Mouse (Mus musculus) left cerebral cortex, postnatal 4 days (tissue): ENCODE results near the gene Ccdc30. TPM values are rescaled to one million over a fixed set of nuclear protein-coding genes. Genes with fewer than 3 reads are reported as not detected.
A peak's percentile ranks its signal among the peaks of the same experiment; 100 is the strongest.

Source experiments
- DNase-seq: peaks from one replicate; pipeline ENCODE4 v3.0.0-alpha.2; 2022
- intact Hi-C: fragments of 180-260 bp; cut with DNase I; formaldehyde crosslinking; loops from one replicate; pipeline ENCODE4 v1.15.1; 2025
- total RNA-seq, 2 experiments: library from RNA; stranded (reverse); gene quantifications; 2 replicates each; pipeline ENCODE4 v1.2.3; 2021

Ccdc30 gene
- total RNA-seq, result 10 to 100 TPM; 20.5 to 21.3 TPM

DNA sequence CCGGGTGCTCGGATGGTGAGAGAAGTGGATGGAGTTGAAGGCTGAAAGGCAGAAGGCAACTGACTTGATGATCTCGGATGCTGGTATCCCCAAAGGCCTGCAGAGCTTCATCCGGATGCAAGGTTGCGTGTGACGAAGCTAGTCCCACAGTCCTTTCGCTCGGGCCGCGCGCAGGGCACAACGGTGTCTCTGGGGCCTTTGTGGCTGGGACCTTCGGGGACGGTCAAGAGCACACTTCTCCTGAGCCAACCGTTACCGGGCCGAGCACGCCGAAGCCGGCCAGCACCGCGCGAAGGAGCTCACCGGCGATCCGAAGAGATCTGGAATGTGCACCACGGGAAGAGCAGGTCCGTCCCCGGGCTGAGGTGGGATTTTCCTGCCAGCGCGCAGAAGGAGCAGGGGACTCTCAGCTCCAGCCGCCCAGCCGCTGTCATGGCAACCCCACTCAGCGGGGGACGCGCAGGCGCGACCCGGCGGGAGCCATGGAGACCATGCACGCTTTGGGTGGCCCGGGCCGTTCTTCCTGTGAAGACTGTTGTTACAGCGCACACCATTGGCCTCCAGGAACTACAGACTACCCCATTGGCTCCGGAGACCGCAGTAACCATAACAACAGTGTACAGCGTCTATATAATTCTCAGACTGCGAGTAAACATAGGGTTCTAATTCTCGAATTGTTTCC lies at the start of gene Ccdc30:
TSS of gene Ccdc30 (minus strand) at position 450 of the 682 bp plus-strand sequence.
- peak; percentile 96 for DNase-seq
- intact Hi-C loops, result no loop called here

DNA sequence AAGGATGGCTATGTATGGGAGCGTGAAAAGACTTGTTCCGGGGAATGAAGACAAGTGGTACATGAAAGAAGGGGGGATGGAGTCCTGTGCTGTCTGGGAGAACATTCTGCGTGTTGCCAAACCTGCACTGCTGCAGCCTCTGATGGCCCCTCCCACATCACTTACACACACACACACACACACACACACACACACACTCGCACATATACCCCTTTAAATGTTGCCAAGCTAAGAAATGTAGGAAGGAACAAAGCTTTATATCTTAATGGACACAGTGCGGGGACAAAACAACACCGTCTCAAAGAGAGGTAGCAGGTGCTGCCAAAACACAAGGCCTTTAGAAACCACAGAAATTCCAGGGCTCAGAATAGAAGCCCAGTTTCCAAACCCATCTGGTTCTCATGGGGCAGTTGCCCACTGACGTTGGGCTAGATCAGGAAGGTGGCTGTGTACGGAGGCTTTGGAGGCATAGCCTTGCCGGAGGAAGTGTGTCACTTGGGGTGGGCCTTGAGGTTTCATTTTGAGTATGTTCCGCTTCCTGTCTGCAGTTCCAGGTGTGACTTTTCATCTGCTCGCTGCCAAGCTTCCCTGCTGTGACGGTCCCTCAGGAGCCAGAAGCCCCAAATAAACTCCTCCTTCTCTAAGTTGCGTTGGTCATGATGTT lies 48.6 kb upstream of the Ccdc30 start:
- no peak for DNase-seq
- intact Hi-C loops, result no loop called here

DNA sequence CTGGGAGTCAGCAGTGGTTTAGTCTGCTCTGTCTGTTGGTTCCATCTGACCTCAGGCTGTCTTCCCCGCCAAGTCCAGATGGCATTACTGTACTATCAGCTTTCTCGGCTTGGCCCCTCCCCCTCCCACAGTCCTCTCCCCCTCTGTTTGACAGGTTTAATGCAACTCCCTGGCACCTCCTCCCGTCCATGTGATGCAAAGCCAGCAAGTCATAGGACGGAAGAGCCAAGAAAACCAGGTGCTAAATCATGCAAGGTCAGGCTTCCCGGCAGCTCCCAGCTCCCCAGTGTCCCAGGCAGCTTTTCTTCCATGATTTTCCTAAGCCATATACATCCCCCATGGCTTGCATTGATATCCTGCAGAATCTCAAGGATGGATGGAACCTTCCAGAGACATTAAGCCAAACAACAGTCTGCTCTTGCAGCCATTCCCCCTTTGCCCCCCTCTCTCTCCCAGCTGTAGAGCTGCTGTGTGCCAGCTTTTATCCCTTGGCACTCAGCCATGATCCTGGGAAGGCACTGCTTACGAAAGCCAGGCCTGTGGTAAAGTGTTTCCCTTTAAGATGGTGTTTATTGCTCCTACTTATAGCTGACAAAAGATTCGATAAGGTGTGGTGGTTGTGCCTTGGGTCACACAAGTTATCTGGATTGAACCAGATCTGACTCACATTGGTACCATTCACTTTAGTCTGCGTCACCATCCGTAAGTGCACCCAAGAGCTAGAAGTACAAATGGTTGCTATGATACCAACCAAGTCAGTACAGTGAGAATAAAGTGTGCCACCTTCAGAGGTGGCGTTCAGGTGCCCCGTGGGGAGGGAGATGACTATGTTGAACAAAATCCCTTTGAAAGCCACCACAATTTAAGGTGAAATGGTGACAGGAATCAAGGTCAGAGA lies 47.8 kb upstream of the Ccdc30 start:
- intact Hi-C loops, result no loop called here
- DNase-seq, result peak; percentile 96

DNA sequence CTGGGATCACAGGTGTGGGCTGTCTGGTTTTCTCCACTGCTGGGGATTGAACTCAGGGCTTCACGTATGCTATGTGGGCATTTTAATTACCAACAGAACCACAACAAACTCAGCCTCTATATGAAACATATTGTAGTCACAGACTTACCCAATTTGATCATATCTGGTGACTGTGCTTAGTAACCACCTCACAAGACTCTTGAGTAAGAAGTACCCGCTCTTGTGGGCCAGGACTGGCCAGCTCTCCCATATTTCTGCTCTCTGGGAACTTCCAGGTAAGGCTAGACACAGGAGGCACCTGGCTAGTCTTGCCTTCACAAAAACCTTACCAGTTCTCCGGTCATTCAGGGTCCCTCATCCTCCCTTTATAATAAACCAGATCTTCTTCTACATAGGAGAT lies 47.1 kb upstream of the Ccdc30 start:
- intact Hi-C loops, result no loop called here
- DNase-seq, result no peak

DNA sequence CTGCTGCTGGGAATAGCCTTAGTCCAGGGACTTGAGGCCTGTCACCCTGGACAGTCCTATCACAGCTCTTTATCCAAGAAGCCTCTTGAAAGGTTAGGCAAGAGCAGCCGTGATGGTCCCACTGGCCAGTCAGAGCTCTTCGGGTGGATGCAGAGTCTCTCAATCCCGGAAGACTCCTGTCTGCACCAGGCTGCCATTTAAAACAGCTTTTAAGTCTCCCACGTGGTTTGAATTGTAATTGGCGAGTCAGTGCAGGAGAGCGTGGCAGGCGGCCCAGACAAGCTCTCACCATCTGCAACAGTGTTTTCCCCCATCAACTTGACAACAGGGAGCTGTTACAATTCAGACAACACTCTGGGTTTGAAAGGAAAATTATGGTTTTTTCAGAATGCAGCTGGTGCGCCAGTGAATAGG lies 45.4 kb upstream of the Ccdc30 start:
- intact Hi-C loops, result no loop called here
- peak; percentile 82 for DNase-seq

DNA sequence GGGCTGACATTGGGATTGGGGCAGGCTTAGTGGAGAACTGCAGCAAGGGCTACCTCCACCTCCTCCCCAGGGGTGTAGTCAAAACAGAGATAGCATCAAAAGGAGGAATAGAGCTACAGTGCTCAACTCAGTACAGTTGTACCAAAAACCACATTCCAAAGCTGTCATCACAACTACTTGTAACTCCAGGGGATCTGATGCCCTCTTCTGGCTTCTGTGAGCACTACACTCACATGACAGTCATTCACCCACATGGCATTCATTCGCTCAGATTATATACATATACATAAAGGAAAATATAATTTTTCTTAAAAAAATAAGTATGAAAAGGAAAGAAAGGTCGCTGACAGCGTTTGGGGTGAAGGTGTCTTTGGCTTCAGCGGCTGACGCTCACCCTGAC lies 45.0 kb upstream of the Ccdc30 start:
- peak; percentile 57 for DNase-seq
- intact Hi-C loops, result no loop called here

DNA sequence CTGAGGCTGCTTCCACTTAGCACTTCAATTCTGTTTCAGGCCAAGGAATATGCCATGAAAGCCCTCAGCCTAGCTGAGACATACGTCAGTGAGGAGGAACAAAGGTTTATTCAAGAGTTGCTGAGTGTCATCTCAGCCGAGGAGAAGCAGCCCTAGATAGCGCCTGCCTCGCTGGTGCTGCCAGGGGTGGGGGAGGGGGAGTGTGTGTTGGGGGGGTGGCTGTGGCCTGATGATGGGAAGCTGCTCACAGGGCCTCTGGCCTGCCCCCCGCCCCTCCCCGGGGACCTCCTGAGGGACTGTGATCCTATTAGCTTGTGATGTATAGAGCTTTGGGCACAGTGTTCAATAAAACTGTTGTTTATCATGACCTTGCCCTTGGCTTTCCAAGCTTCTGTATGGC lies 38.2 kb upstream of the Ccdc30 start:
- peak; percentile 21 for DNase-seq
- intact Hi-C loops, result no loop called here

DNA sequence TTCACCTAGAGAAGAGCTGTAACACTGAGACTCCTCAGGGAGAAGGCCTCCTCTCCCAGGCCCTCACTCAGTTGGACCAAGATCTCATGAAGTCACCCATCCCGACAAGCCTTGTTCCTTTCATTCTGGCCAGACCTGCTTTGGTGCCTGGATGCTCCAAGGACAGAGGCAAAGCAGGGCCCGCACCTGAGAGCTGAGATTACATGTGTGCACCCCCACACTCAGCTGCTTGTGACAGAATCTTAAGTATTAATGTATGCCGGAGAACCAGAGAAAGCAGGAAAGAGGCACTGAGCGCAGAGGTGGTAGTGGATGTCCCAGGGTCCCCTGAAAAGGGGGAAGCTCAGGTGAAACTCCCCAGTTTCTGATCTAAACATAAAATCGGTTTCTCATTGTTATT lies 37.8 kb upstream of the Ccdc30 start:
- intact Hi-C loops, result no loop called here
- no peak for DNase-seq

DNA sequence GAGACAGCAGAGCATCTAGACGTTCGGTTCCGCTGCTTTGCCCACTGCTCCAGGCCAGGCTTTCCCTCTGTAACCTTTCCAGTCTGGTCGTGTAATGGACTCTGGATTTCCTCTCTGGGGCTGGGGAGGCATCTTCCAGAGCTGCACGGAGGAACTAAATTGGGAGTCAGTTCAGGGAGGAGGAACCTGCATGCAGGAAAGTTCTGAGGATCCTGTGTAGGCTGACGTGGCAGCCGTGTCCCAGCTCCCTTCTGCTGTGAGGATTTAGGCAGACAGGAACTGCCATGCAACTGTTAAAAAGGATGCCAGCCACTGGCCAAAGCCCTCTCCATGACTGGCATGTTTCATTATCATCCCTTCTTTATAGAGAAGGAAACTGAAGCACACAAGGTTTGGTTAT lies 35.1 kb upstream of the Ccdc30 start:
- intact Hi-C loops, result no loop called here
- DNase-seq, result no peak

DNA sequence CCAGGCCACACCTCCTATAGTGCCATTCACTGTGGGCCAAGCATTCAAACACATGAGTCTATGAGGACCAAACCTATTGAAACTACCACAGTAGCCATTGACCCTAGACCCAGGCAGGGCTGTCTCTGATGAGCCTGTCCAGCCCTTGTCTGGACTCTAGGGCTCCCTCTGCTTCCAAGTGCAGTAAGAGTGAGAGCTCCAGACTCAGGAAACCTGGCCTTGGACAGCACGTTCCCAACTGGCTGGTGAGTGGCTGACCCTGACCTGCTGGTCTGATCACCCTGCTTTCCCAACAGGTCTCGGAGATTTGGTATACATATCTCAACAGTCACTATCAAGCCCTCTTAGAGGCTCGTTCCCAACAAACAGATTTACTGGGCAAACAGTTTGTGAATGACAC lies 32.5 kb upstream of the Ccdc30 start:
- intact Hi-C loops, result no loop called here
- no peak for DNase-seq

DNA sequence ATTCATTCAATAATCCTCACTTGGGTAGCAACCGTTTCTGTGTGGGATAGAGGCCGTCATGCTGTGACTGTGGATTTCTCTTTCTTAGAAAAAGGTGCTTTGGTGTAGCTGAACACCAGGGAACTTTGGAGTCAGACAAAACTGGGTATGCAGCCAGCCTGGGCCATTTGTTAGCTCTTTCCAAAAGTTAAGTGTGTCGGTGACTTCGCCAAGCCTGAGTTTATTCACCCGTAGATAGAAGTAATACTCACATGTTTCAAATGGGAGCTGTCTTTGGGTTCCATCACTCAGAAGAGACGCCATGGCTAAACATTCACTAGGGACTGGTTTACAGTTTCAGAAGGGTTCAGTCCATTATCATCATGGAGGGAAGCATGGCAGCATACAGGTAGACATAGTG lies 31.9 kb upstream of the Ccdc30 start:
- DNase-seq, result no peak
- intact Hi-C loops, result no loop called here

DNA sequence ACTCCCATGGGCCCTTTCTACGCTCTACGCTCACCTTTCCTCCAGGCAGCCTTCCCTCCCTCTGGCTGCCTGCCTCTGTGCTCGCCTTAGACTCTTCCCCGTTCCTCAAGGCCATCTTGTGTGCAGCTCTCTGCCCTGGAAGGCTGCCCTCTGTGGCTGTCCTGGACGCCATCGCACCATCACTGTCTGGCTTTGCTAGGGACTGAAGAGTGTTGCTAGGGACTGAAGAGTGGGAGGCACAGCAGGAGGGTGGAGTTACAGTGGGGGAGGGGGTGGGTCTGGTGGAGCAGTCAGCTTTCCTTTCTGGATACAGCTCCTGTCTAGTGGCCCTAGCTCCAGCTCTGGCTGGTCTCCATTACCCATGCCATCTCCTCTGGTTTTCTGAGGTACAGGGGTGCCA lies 27.2 kb upstream of the Ccdc30 start:
- DNase-seq, result no peak
- intact Hi-C loops, result no loop called here

DNA sequence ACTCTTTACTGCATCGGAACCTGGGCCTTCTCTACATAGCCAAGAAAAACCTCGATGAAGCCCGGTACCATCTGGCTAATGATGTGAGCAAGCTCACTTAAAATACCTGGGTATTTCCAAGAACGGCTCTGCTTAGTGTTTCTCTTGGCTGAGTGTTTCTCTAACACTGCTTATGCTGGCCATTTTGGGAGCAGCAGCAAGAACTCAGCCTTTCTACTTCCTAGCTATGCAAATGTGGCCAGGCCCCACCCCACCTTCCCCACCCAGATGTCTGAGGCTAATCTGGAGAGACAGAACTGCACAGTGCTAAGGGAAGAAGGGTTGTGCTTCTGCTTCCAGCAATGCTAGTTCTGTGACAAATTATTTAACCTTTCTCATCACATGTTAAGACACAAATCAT lies 26.5 kb upstream of the Ccdc30 start:
- no peak for DNase-seq
- intact Hi-C loops, result no loop called here

DNA sequence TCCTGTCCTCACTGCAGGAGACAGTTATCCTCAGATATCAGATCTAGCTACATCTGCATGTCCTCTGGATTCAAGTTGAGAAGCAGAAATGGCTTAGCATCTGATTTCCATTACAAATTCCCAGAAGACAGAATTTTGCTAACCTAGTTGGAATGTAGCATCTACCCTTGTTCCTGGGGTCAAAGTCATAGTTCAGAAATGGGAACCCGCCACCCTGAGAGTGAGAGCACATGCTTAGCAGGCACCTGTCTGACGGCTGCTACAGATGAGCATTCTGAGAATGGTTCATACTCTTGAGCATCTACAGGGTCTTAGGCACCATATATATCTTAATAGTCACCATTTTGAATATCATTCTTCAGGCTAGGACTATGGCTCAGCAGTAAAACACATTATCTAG lies 22.6 kb upstream of the Ccdc30 start:
- intact Hi-C loops, result no loop called here
- DNase-seq, result no peak

DNA sequence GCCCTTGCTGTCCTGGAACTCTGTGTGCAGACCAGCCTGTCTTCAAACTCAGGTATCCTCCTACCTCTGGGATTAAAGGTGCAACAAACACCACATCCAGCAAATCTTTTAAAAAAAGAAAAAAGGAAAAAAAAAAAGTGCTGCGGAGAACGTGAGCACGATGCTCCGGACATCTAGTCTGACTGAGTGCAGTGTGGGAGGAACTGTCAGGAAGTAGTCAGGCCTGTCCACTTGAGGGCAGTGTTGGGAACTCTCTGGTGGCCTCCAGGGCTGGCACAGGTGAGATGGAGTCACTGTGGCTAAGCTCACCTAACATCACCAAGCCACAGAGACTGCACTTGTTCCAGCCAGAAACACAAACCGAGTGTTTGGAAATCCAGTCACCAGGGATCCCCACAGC lies 15.4 kb upstream of the Ccdc30 start:
- DNase-seq, result peak; percentile 44
- intact Hi-C loops, result no loop called here

DNA sequence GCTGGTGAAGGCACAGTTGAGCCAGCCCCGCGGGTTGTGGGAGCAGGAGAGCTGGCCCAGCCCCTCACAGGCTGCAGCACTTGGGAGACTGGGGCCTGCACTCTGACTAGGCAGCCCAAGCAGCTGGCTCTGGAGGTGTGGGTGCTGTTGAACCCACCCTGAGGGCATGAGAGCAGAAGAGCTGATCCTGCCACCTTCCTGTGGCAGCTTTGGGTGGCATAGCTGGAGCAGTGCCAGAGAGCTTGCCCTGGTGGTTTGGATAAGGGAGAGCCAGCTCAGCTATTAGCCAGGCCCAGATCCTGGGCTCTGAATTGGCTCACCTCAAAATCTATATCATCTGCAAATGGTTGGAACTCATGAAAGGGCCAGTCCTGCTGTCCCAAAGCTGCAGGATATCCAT lies 12.4 kb upstream of the Ccdc30 start:
- no peak for DNase-seq
- intact Hi-C loops, result no loop called here

DNA sequence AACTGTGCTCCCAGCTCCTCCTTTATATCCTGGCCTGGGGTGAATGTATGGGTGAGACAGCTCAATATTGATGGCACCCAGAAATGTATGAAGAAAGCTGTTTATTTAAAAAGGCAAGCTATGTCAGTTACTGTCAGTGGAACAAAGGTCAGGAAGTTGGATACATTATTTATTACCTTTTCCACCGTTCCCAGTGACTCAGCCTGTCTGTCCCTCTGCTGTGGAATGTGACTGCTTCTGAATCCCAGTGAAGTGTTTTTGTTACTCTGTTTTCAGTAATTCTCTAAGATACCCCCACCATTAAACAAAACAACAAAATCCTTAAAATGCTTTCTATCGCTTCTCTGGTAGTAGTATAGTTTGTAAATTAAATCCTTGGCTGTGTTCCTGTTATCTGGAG lies 10.3 kb upstream of the Ccdc30 start:
- intact Hi-C loops, result no loop called here
- DNase-seq, result no peak

DNA sequence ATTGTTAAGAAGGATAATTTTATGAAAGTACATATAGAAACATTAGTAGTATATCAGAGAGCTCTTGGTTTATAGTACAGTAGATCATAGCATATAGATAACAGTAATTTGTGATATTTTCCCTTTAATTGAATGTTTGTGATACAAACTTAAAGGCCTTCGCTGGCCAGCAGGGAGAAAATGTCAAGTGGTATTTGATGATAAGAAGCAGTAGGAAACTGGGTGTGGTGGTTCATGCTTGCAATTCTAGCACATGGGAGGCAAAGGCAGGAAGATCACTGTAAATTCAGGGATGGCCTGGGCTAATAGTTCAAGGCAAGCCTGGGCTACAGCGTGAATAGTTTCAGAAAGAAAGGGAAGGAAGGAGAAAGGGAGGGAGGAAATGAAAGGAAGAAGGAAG lies 9.8 kb upstream of the Ccdc30 start:
- DNase-seq, result no peak
- intact Hi-C loops, result no loop called here

DNA sequence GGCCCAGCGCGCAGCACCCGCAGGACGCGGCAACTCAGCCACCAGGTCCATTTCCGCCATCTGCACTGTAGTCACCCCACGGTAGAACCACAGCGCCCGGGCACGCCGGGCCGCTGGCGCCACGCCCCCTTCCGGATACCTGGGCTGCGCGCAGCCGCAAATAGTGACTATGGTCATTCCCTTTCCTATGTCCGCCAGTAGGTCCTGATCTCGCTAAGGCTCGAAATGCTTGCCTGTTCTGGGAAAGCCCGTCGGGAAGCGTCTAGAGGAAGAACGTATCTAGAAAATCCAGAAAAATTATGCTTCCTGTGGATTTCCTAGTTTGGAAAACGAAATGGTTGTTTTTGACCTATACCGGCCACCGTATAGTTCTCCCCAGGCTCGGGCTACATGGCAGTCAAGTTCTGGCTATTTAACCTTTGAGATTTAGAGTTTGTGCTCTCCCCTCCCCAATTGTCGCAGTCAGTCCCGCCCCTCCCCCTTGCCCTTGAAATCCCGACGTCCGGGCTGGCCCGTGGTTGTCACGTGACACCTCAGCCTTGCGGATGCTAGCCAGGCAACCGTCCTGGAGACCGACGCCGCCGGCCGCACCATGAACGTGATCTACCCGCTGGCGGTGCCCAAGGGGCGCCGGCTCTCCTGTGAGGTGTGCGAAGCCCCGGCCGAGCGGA lies 7.1 kb upstream of the Ccdc30 start, which contains the start of the genes Ppcs and Zmynd12:
TSS of gene Ppcs (minus strand) at position 127 of the 671 bp plus-strand sequence.
TSS of gene Zmynd12 (plus strand) at position 521 of the 671 bp plus-strand sequence.
- intact Hi-C loops, result no loop called here
- peak; percentile 91 for DNase-seq

DNA sequence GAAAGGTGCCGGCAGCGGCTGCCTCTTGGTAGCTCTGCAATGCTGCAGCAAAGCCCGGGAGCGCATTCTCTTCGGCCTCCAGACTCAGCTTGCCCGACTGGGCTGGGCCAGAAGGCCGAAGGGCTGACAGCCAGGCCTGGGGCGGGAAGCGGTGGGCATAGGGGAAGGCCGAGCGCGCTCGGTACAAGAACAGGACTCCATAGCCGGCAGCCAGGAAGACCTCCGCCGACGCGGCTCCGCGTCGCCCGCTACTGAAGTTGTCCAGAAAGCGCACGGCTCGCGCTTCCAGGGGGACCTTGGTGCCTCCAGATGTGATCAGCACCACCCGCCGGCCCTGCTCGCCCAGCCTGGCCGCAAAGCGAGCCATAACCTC lies 6.6 kb upstream of the Ccdc30 start:
- peak; percentile 47 for DNase-seq
- intact Hi-C loops, result no loop called here

DNA sequence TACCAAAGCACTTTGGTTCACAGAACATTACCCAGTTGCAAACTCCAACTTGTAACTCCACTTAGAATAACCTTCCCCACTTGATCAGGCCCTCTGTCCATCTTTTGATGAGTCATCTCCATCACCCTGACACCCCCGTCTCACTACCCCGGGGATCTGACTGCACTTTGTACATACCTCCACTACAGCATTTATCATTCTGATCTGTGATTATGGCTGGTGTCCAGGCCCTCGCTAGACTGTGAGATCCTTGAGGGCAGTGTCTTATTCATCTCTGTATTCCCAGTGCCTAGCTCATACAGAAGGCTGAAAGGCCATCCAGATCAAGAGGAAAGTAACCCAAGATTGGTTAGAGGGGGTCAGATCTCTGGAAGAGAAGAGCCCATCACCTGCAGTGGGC lies 5.9 kb upstream of the Ccdc30 start:
- no peak for DNase-seq
- intact Hi-C loops, result no loop called here
